Mouse (Mus musculus): Measurements from ENCODE around the gene Ltb. TPM values are rescaled to one million over a fixed set of nuclear protein-coding genes. Genes with fewer than 3 reads are reported as not detected.

Gene Ltb
- polyA plus RNA-seq, 1 experiment from 2014 or later, result 5.2 TPM

DNA sequence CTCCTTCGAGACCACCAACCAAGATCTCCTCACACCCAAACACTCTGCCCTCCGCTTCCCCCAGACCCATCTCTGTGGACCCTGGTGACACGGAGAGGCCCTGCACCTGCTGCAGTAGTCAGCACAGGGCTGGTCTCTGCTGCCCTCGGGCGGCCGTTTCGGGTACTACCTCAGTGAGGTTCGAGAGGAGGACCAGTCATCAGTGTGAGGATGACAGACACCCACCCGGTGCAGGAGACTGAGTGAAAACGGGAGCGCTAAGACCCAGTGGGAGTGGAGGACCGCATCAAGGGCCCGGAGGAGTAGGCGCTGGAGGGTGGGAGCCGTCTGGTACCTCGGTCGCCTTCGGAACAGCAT, 42.1 kb downstream of the Ltb start:
- no peaks in the 10 kb centered on the region for H3K27me3 ChIP-seq (replicated peaks)
- peak overlapping the region; percentile 86 for H3K9ac ChIP-seq
- H3K4me2 ChIP-seq (replicated peaks), result peak overlapping the region; percentile 88
- H3K36me3 ChIP-seq, result peaks cover under 1% of the 10 kb centered on the region; the same call in 1 of the 2 replicates
- peak overlapping the region; percentile 98 for H3K27ac ChIP-seq
- peaks cover 34% of the 10 kb centered on the region for H3K4me1 ChIP-seq (replicated peaks)
- no peaks in the 10 kb centered on the region for H3K9me3 ChIP-seq
- peak; percentile 61 for ATAC-seq
- WGBS, result 1% methylated on average over 18 of the region's 18 CpGs
- H3K4me3 ChIP-seq (replicated peaks), result peak overlapping the region; percentile 57

- no peak overlapping the region for H3K4me3 ChIP-seq (replicated peaks)
- H3K9ac ChIP-seq, result no peak overlapping the region
- no peak overlapping the region; the same call in 1 of the 2 replicates for H3K4me2 ChIP-seq (replicated peaks)
- H3K4me1 ChIP-seq (replicated peaks), result peaks cover 31% of the 10 kb centered on the region
- no peaks in the 10 kb centered on the region for H3K27me3 ChIP-seq (replicated peaks)
- no peaks in the 10 kb centered on the region for H3K36me3 ChIP-seq
- no peak overlapping the region for H3K27ac ChIP-seq
- WGBS, result 77% methylated on average over 9 of the region's 9 CpGs
- H3K9me3 ChIP-seq, result no peaks in the 10 kb centered on the region
- no peak for ATAC-seq
Measured at GRCm38 (mm10) chr17:35236996-35237395, 42.8 kb downstream of the Ltb start.

DNA sequence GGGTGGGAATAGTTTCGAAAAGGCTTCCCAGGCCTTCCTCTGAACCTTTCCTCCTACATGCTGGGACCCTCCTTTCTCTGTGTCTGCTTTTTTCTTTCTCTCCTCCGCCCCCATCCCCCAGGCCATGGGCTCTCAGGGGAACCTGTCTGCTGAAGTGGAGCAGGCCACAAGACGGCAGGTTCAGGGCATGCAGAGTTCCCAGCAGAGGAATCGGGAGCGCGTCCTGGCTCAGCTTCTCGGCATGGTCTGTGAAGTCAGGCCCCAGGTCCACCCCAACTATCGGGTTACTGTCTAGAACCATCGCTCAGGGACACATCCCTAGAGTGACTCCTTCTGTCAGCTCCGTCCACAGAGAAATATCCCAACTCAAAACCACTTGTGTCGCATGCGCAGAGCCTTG, 43.3 kb downstream of the Ltb start:
- H3K4me2 ChIP-seq (replicated peaks), result no peak overlapping the region
- H3K27me3 ChIP-seq (replicated peaks), result no peaks in the 10 kb centered on the region
- H3K36me3 ChIP-seq, result no peaks in the 10 kb centered on the region
- no peak overlapping the region for H3K27ac ChIP-seq
- peaks cover 28% of the 10 kb centered on the region for H3K4me1 ChIP-seq (replicated peaks)
- WGBS, result 94% methylated on average over 12 of the region's 12 CpGs
- no peak for ATAC-seq
- no peaks in the 10 kb centered on the region for H3K9me3 ChIP-seq
- H3K4me3 ChIP-seq (replicated peaks), result no peak overlapping the region
- H3K9ac ChIP-seq, result no peak overlapping the region

- Histone ChIP-seq H3K36me3 (peaks cover 12% of the 10 kb centered on the region), H3K27ac (0 out of 2 replicates have a peak overlapping the region, but pooled peaks have one; percentile 96), H3K4me1 (replicated peaks) (peaks cover 24% of the 10 kb centered on the region), H3K4me2 (replicated peaks) (no peak overlapping the region), H3K9ac (no peak overlapping the region), H3K9me3 (no peaks in the 10 kb centered on the region), H3K4me3 (replicated peaks) (no peak overlapping the region), H3K27me3 (replicated peaks) (no peaks in the 10 kb centered on the region)
- ATAC-seq, result no peak
- WGBS, result 83% methylated on average over 5 of the region's 5 CpGs
Measured at GRCm38 (mm10) chr17:35239700-35240099, 45.5 kb downstream of the Ltb start.

GRCm38 (mm10) chr17:35240384-35241304, 46.4 kb downstream of the Ltb start:
- Histone ChIP-seq H3K4me3 (replicated peaks) (peak overlapping the region; percentile 73), H3K36me3 (peaks cover 21% of the 10 kb centered on the region), H3K9me3 (no peaks in the 10 kb centered on the region), H3K9ac (peak overlapping the region; percentile 28; the same call in 1 of the 2 replicates), H3K27me3 (replicated peaks) (no peaks in the 10 kb centered on the region), H3K4me2 (replicated peaks) (peak overlapping the region; percentile 88), H3K4me1 (replicated peaks) (peaks cover 33% of the 10 kb centered on the region), H3K27ac (peak overlapping the region; percentile 96)
- 26% methylated on average over 12 of the region's 12 CpGs for WGBS
- no peak for ATAC-seq

DNA sequence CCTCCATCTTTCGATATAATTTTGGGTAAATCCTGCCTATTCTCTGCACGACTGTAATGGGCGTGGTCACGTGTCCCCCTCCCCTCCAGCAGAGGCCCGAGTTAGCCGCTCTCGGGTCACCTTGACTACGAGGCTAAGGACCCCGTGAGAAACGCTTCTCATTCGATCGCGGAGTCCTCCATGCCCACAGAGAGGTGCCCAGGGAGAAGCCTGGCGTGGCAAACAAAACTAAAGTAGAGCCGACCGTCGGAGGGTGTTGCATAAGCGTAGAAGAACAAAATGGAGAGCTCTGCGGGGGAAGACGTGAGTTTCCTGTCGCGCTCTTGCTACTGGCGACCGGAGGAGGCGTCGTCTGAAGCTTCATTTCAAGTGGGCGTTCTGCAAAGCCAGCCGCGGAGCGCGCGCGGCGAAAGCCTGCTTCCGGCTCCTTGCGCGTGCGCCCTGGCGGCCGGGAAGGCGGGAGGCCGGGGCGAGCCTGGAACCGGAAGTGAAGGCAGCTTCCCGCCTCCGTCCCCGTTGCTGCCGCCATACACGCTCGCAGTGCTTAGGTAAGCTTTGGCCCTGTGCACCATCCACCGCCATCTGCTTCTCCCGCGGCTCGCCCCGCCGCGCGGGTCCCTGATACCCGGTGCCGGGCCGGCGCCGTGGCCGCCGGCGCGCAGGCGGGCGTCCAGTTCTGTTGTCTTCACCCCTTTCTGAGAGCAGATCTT, 47.2 kb downstream of the Ltb start, which contains the start of gene Ddx39b:
Ddx39b (plus strand) TSS at position 442 of the 710 bp plus-strand sequence.
- Histone ChIP-seq H3K36me3 (peaks cover 27% of the 10 kb centered on the region), H3K27me3 (replicated peaks) (no peaks in the 10 kb centered on the region), H3K9me3 (no peaks in the 10 kb centered on the region), H3K9ac (peak within 1 kb of the TSS; percentile 98), H3K4me2 (replicated peaks) (peak within 1 kb of the TSS; percentile 88), H3K4me1 (replicated peaks) (peaks cover 37% of the 10 kb centered on the region), H3K27ac (peak within 1 kb of the TSS; percentile 96), H3K4me3 (replicated peaks) (peak within 1 kb of the TSS; percentile 73)
- ATAC-seq, result peak; percentile 93
- WGBS, result under 1% methylated on average over 69 of the region's 69 CpGs

DNA sequence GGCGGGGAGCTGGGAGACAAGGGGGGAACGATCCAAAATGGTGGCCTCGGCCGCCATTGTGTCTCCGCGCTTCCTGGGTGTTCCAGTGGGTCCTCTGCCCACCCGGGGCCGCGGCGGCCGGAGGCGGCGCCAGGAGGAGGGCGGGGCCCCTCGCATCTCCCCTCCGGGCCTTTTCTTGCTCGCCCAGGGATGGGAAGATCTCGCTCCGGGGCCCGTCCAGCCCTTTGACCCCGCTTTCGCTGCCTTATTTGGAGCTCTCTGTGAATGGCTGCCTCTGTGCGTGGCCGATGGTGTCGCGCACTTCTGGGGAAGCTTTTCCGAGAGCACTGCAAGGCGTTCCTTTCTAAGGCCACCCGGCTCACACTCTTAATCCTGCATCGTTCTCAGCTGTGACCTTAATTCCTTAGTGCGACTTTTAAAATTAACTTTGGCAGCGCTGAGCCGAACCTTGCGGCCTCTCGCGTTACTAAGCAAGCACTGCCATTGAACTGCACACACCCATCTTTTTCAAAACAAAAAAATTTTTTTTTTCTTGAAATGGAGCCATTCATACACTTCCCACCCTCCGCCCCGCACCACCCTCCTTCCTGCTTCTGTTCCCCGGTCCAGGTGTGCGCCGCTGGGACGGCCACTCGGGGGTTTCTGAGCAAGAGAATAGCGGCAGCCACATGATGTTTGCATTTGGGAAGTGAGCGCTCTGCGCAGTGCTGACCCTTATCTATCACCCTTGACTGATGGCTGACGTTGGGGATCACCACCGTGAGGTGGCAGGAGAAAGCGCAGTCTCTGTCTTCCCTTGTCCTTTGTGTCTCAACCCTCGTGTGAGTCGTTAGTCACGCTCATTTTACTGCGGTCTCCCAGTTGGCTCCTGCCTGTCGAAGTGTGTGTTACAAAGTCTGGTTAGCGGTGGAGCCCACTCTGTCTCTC, 48.0 kb downstream of the Ltb start:
- Histone ChIP-seq H3K27me3 (replicated peaks) (no peaks in the 10 kb centered on the region), H3K27ac (peak overlapping the region; percentile 96), H3K9ac (peak overlapping the region; percentile 98), H3K4me2 (replicated peaks) (peak overlapping the region; percentile 88), H3K9me3 (no peaks in the 10 kb centered on the region), H3K4me3 (replicated peaks) (peak overlapping the region; percentile 73), H3K4me1 (replicated peaks) (peaks cover 34% of the 10 kb centered on the region), H3K36me3 (peaks cover 35% of the 10 kb centered on the region)
- peak; percentile 59 for ATAC-seq
- under 1% methylated on average over 55 of the region's 55 CpGs for WGBS

- H3K27me3 ChIP-seq (replicated peaks), result no peaks in the 10 kb centered on the region
- peaks cover 36% of the 10 kb centered on the region for H3K4me1 ChIP-seq (replicated peaks)
- peaks cover 42% of the 10 kb centered on the region for H3K36me3 ChIP-seq
- H3K9ac ChIP-seq, result peak overlapping the region; percentile 98
- H3K9me3 ChIP-seq, result no peaks in the 10 kb centered on the region
- peak overlapping the region; percentile 88 for H3K4me2 ChIP-seq (replicated peaks)
- peak overlapping the region; percentile 96; the same call in 1 of the 2 replicates for H3K27ac ChIP-seq
- no peak for ATAC-seq
- 2% methylated on average over 16 of the region's 16 CpGs for WGBS
- H3K4me3 ChIP-seq (replicated peaks), result peak overlapping the region; percentile 73
Measured at GRCm38 (mm10) chr17:35243086-35243485, 48.8 kb downstream of the Ltb start.

DNA sequence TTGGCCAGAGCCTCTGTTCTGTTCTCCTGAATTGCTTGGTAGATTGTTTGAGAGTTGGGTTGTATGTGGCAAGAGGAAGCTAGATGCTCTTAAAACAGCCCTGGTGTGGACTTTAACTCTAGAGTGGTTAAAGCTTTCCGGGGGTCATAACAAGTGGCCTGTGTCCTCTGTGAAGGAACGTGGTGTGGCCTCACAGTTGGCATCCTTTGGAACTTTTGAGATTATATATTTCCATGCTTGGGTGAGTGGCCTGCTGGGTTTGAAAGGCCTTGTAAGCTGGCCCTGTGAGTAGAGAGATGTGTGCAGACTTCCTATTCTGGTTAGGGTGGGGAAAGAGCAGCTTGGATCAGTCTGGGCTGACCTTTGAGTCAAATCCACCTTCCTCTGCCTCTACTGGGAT, 50.8 kb downstream of the Ltb start:
- H3K36me3 ChIP-seq, result peaks cover 59% of the 10 kb centered on the region
- WGBS, result 53% methylated on average over 2 of the region's 2 CpGs
- no peaks in the 10 kb centered on the region for H3K9me3 ChIP-seq
- H3K27ac ChIP-seq, result 0 out of 2 replicates have a peak overlapping the region, but pooled peaks have one; percentile 5
- peak overlapping the region; percentile 21; the same call in 1 of the 2 replicates for H3K9ac ChIP-seq
- H3K27me3 ChIP-seq (replicated peaks), result no peaks in the 10 kb centered on the region
- ATAC-seq, result no peak
- peak overlapping the region; percentile 88 for H3K4me2 ChIP-seq (replicated peaks)
- peaks cover 39% of the 10 kb centered on the region for H3K4me1 ChIP-seq (replicated peaks)
- peak overlapping the region; percentile 73; the same call in 1 of the 2 replicates for H3K4me3 ChIP-seq (replicated peaks)
